Mouse (Mus musculus) heart, postnatal 0 days (tissue): ENCODE data around the gene H3f3a.

ENCODE experiments used
- CTCF ChIP-seq: IDR thresholded peaks from 2 replicates; pipeline ENCODE4 v1.5.1; 2016; ENCODE audit warnings: antibody characterized with exemption, control low read depth, low read depth
- EP300 ChIP-seq: IDR thresholded peaks from 2 replicates; pipeline ENCODE4 v1.6.1; 2016; ENCODE audit warnings: antibody characterized with exemption, low read depth

GRCm38 (mm10) chr1:180799253-180799652 is 14.5 kb downstream of the H3f3a start:
- TF ChIP-seq CTCF (no peak), EP300 (no peak)
